Mouse (Mus musculus) right cerebral cortex, postnatal 4 days (tissue): ENCODE measurements around the gene Cacng1.

Experiments
- DNase-seq: peaks from one replicate; pipeline ENCODE4 v3.0.0-alpha.2; 2022

The Cacng1 gene

GRCm38 (mm10) chr11:107716332-107716938 is at the start of gene Cacng1:
Gene Cacng1 (minus strand): TSS chr11:107716522.
- no peak for DNase-seq

GRCm38 (mm10) chr11:107762688-107763460 is 46.6 kb upstream of the Cacng1 start:
- DNase-seq: peak; percentile 41

GRCm38 (mm10) chr11:107761790-107762500 is 45.6 kb upstream of the Cacng1 start:
- DNase-seq: no peak

GRCm38 (mm10) chr11:107760001-107760400 is 43.7 kb upstream of the Cacng1 start:
- no peak for DNase-seq

GRCm38 (mm10) chr11:107759516-107759915 is 43.2 kb upstream of the Cacng1 start:
- no peak for DNase-seq

- DNase-seq: no peak
These were observed 32.8 kb upstream of the Cacng1 start for GRCm38 (mm10) chr11:107749114-107749513.

- no peak for DNase-seq
These were observed 32.1 kb upstream of the Cacng1 start for GRCm38 (mm10) chr11:107748243-107749035.

GRCm38 (mm10) chr11:107743100-107743499 is 26.8 kb upstream of the Cacng1 start:
- DNase-seq: no peak

GRCm38 (mm10) chr11:107738418-107739099 is 22.2 kb upstream of the Cacng1 start:
- DNase-seq: no peak

GRCm38 (mm10) chr11:107737886-107738285 is 21.6 kb upstream of the Cacng1 start:
- no peak for DNase-seq

GRCm38 (mm10) chr11:107734133-107734532 is 17.8 kb upstream of the Cacng1 start:
- no peak for DNase-seq

GRCm38 (mm10) chr11:107731498-107731897 is 15.2 kb upstream of the Cacng1 start:
- no peak for DNase-seq

- DNase-seq: no peak
These were observed 14.6 kb upstream of the Cacng1 start for GRCm38 (mm10) chr11:107730940-107731339.

- DNase-seq: no peak
These were observed 12.8 kb upstream of the Cacng1 start for GRCm38 (mm10) chr11:107729141-107729540.

GRCm38 (mm10) chr11:107728073-107728863 is 11.9 kb upstream of the Cacng1 start:
- DNase-seq: peak; percentile 37

- DNase-seq: no peak
These were observed 8.3 kb upstream of the Cacng1 start for GRCm38 (mm10) chr11:107724603-107725002.

- no peak for DNase-seq
These were observed 4.7 kb upstream of the Cacng1 start for GRCm38 (mm10) chr11:107721057-107721456.

GRCm38 (mm10) chr11:107720264-107721021 is 4.1 kb upstream of the Cacng1 start:
- no peak for DNase-seq

GRCm38 (mm10) chr11:107714368-107714767 is 2.0 kb downstream of the Cacng1 start:
- DNase-seq: no peak

GRCm38 (mm10) chr11:107710379-107710778 is 5.9 kb downstream of the Cacng1 start:
- DNase-seq: no peak
